Mouse (Mus musculus) G1E (cell line): Measurements from ENCODE around the gene Capn9. TPM values are rescaled to one million over a fixed set of nuclear protein-coding genes. Genes with fewer than 3 reads are reported as not detected.

ENCODE experiments used
- ATAC-seq: 2 replicates; pipeline ENCODE4 v1.8.0; 2016; ENCODE audit warnings: mild to moderate bottlenecking; ENCODE audit not compliant: insufficient number of reproducible peaks, poor library complexity, low FRiP score, severe bottlenecking; ENCODE audit errors: extremely low read depth
- DNase-seq: peaks from one replicate; pipeline ENCODE4 v3.0.0; 2012; ENCODE audit warnings: low spot score
- H3K27me3 ChIP-seq: 2 replicates; pipeline ENCODE4 v1.6.1; 2012; ENCODE audit warnings: mild to moderate bottlenecking, low read length, inconsistent platforms; ENCODE audit not compliant: insufficient read depth
- H3K36me3 ChIP-seq: replicated peaks from 2 replicates; pipeline ENCODE3; 2012; ENCODE audit warnings: mild to moderate bottlenecking, inconsistent platforms
- H3K4me1 ChIP-seq: 2 replicates; pipeline ENCODE4 v1.6.1; 2012; ENCODE audit warnings: low read depth, low read length, inconsistent platforms, mixed read lengths; ENCODE audit not compliant: insufficient read depth
- H3K4me3 ChIP-seq: 2 replicates; pipeline ENCODE4 v1.5.1; 2012; ENCODE audit warnings: low read depth, mild to moderate bottlenecking, inconsistent platforms, low read length, moderate library complexity, mixed read lengths
- H3K9me3 ChIP-seq: replicated peaks from 2 replicates; pipeline ENCODE4 v1.6.1; 2012; ENCODE audit warnings: inconsistent platforms
- CTCF ChIP-seq: IDR thresholded peaks from 2 replicates; pipeline ENCODE4 v1.5.1; 2012; ENCODE audit warnings: low read depth, low read length, inconsistent platforms, mixed read lengths
- GATA1 ChIP-seq: IDR thresholded peaks from 2 replicates; pipeline ENCODE4 v1.6.1; 2012; ENCODE audit warnings: borderline replicate concordance, low read length, inconsistent platforms, mixed read lengths
- GATA2 ChIP-seq: IDR thresholded peaks from 2 replicates; pipeline ENCODE4 v1.6.1; 2012; ENCODE audit warnings: low read depth, low read length, inconsistent platforms, borderline replicate concordance
- POLR2AphosphoS5 ChIP-seq: IDR thresholded peaks from 2 replicates; pipeline ENCODE4 v1.6.1; 2012; ENCODE audit warnings: low read depth, low read length, inconsistent platforms; ENCODE audit not compliant: insufficient replicate concordance
- TAL1 ChIP-seq: conservative IDR thresholded peaks from 2 replicates; pipeline ENCODE4 v1.6.1; 2012; ENCODE audit warnings: low read depth, low read length, inconsistent platforms, mixed read lengths
- polyA plus RNA-seq: library from polyadenylated mRNA; stranded (reverse); fragments of >175 nt; gene quantifications from 2 replicates; pipeline ENCODE4 v1.2.3, GENCODE M21; 2012
- total RNA-seq, 2 experiments: library from RNA; stranded (forward) in 1 of 2; stranded (reverse) in 1 of 2; fragments of 200-1000 nt in 1 of 2; fragments of >200 nt in 1 of 2; fragmentation: Nextera tagmentation in 1 of 2; gene quantifications; 2 replicates each; pipeline ENCODE4 v1.2.3; 2014 to 2017

The Capn9 gene
- total and polyA plus RNA-seq, 3 experiments: not detected

- H3K4me3 ChIP-seq: no peak overlapping the region
- TF ChIP-seq TAL1 (no peak), POLR2AphosphoS5 (no peak), GATA1 (no peak), CTCF (no peak), GATA2 (no peak)
- no peak for ATAC-seq
- H3K9me3 ChIP-seq: no peaks in the 10 kb centered on the region
- no peaks in the 10 kb centered on the region for H3K36me3 ChIP-seq
- H3K27me3 ChIP-seq: no peaks in the 10 kb centered on the region; the same call in 1 of the 2 replicates
- H3K4me1 ChIP-seq: peaks cover 5% of the 10 kb centered on the region
- no peak for DNase-seq
These were observed 840 bp downstream of the Capn9 start for GRCm38 (mm10) chr8:124576751-124577150.

GRCm38 (mm10) chr8:124585718-124586425, 10.0 kb downstream of the Capn9 start:
- no peaks in the 10 kb centered on the region for H3K4me1 ChIP-seq
- ATAC-seq (no peak), DNase-seq (no peak)
- H3K36me3 ChIP-seq: no peaks in the 10 kb centered on the region
- TF ChIP-seq GATA1 (no peak), TAL1 (no peak), POLR2AphosphoS5 (no peak), CTCF (no peak), GATA2 (no peak)
- peaks cover 2% of the 10 kb centered on the region; the same call in 1 of the 2 replicates for H3K27me3 ChIP-seq
- H3K4me3 ChIP-seq: no peak overlapping the region
- no peaks in the 10 kb centered on the region for H3K9me3 ChIP-seq

- no peaks in the 10 kb centered on the region for H3K36me3 ChIP-seq
- no peak overlapping the region for H3K4me3 ChIP-seq
- H3K27me3 ChIP-seq: peaks cover 2% of the 10 kb centered on the region; the same call in 1 of the 2 replicates
- DNase-seq (no peak), ATAC-seq (no peak)
- H3K4me1 ChIP-seq: no peaks in the 10 kb centered on the region
- H3K9me3 ChIP-seq: no peaks in the 10 kb centered on the region
- TF ChIP-seq CTCF: no peak
- no peak for TF ChIP-seq TAL1
- no peak for TF ChIP-seq POLR2AphosphoS5
- TF ChIP-seq GATA2: no peak
- TF ChIP-seq GATA1: no peak
These were observed 10.6 kb downstream of the Capn9 start for GRCm38 (mm10) chr8:124586556-124586955.

- Histone ChIP-seq H3K4me1 (no peaks in the 10 kb centered on the region), H3K36me3 (no peaks in the 10 kb centered on the region), H3K9me3 (no peaks in the 10 kb centered on the region), H3K27me3 (peaks cover 2% of the 10 kb centered on the region; the same call in 1 of the 2 replicates), H3K4me3 (no peak overlapping the region)
- TF ChIP-seq POLR2AphosphoS5: no peak
- no peak for TF ChIP-seq GATA1
- no peak for TF ChIP-seq GATA2
- TF ChIP-seq CTCF: no peak
- TF ChIP-seq TAL1: no peak
- DNase-seq: no peak
- no peak for ATAC-seq
These were observed 13.5 kb downstream of the Capn9 start for GRCm38 (mm10) chr8:124589393-124589792.

GRCm38 (mm10) chr8:124604066-124604465, 28.2 kb downstream of the Capn9 start:
- TF ChIP-seq GATA1 (no peak), POLR2AphosphoS5 (no peak), CTCF (no peak), GATA2 (no peak), TAL1 (no peak)
- H3K4me3 ChIP-seq: no peak overlapping the region
- peaks cover 4% of the 10 kb centered on the region for H3K27me3 ChIP-seq
- H3K4me1 ChIP-seq: no peaks in the 10 kb centered on the region
- no peak for ATAC-seq
- no peaks in the 10 kb centered on the region for H3K36me3 ChIP-seq
- no peaks in the 10 kb centered on the region for H3K9me3 ChIP-seq
- DNase-seq: no peak

GRCm38 (mm10) chr8:124608239-124608971, 32.5 kb downstream of the Capn9 start:
- H3K4me1 ChIP-seq: no peaks in the 10 kb centered on the region
- no peak overlapping the region for H3K4me3 ChIP-seq
- no peaks in the 10 kb centered on the region for H3K36me3 ChIP-seq
- DNase-seq: no peak
- TF ChIP-seq GATA1 (no peak), CTCF (peak; percentile 7; the same call in 1 of the 2 replicates)
- peaks cover 6% of the 10 kb centered on the region for H3K27me3 ChIP-seq
- H3K9me3 ChIP-seq: no peaks in the 10 kb centered on the region
- ATAC-seq: no peak
